Mouse (Mus musculus): Measurements from ENCODE around the gene Calr4. TPM values are rescaled to one million over a fixed set of nuclear protein-coding genes. Genes with fewer than 3 reads are reported as not detected.

Gene Calr4
- total and polyA plus RNA-seq, 2 experiments, result not detected

GRCm38 (mm10) chr4:109252199-109252598, 17.9 kb downstream of the Calr4 start:
- TF ChIP-seq POLR2A (IDR thresholded peaks at IDR 0.05; ENCODE audit: extremely low read depth, insufficient read depth, low read length), result no peak
- no peak for TF ChIP-seq CTCF (IDR thresholded peaks at IDR 0.05; ENCODE audit: low read depth, low read length)
- no peaks in the 10 kb centered on the region for H3K36me3 ChIP-seq (ENCODE audit: control insufficient read depth, insufficient read depth, low read length)
- H3K9ac ChIP-seq (ENCODE audit: low read depth, low read length), result no peak overlapping the region
- no peak overlapping the region for H3K4me3 ChIP-seq (ENCODE audit: insufficient read depth, low read depth, low read length)
- H3K27ac ChIP-seq (replicated peaks; ENCODE audit: insufficient read depth, low read depth, low read length), result no peak overlapping the region
- no peaks in the 10 kb centered on the region for H3K79me2 ChIP-seq (ENCODE audit: control insufficient read depth, insufficient read depth, low read length)
- DNase-seq (ENCODE audit: extremely low read depth, low read depth, low spot score), result no peak
- no peaks in the 10 kb centered on the region for H3K27me3 ChIP-seq (ENCODE audit: control insufficient read depth, insufficient read depth, low read length)
- WGBS, result 82% methylated on average over 4 of the region's 4 CpGs
- H3K4me1 ChIP-seq (ENCODE audit: control insufficient read depth, insufficient read depth, low read length), result no peaks in the 10 kb centered on the region

- no peaks in the 10 kb centered on the region for H3K27me3 ChIP-seq (ENCODE audit: control insufficient read depth, insufficient read depth, low read length)
- no peak for TF ChIP-seq POLR2A (IDR thresholded peaks at IDR 0.05; ENCODE audit: extremely low read depth, insufficient read depth, low read length)
- TF ChIP-seq CTCF (IDR thresholded peaks at IDR 0.05; ENCODE audit: low read depth, low read length), result no peak
- H3K27ac ChIP-seq (replicated peaks; ENCODE audit: insufficient read depth, low read depth, low read length), result no peak overlapping the region
- H3K4me3 ChIP-seq (ENCODE audit: insufficient read depth, low read depth, low read length), result no peak overlapping the region
- no peak overlapping the region for H3K9ac ChIP-seq (ENCODE audit: low read depth, low read length)
- WGBS, result 67% methylated on average over 11 of the region's 11 CpGs
- H3K36me3 ChIP-seq (ENCODE audit: control insufficient read depth, insufficient read depth, low read length), result no peaks in the 10 kb centered on the region
- no peak for DNase-seq (ENCODE audit: extremely low read depth, low read depth, low spot score)
- H3K4me1 ChIP-seq (ENCODE audit: control insufficient read depth, insufficient read depth, low read length), result no peaks in the 10 kb centered on the region
- no peaks in the 10 kb centered on the region for H3K79me2 ChIP-seq (ENCODE audit: control insufficient read depth, insufficient read depth, low read length)
Observed at GRCm38 (mm10) chr4:109253664-109254151, 19.4 kb downstream of the Calr4 start.

- H3K79me2 ChIP-seq (ENCODE audit: control insufficient read depth, insufficient read depth, low read length), result no peaks in the 10 kb centered on the region
Observed at GRCm38 (mm10) chr4:109254511-109254910, 20.2 kb downstream of the Calr4 start.

GRCm38 (mm10) chr4:109255321-109255720, 21.0 kb downstream of the Calr4 start:
- Histone ChIP-seq H3K27me3 (ENCODE audit: control insufficient read depth, insufficient read depth, low read length) (no peaks in the 10 kb centered on the region), H3K4me1 (ENCODE audit: control insufficient read depth, insufficient read depth, low read length) (no peaks in the 10 kb centered on the region), H3K27ac (replicated peaks; ENCODE audit: insufficient read depth, low read depth, low read length) (no peak overlapping the region), H3K36me3 (ENCODE audit: control insufficient read depth, insufficient read depth, low read length) (no peaks in the 10 kb centered on the region), H3K9ac (ENCODE audit: low read depth, low read length) (no peak overlapping the region), H3K79me2 (ENCODE audit: control insufficient read depth, insufficient read depth, low read length) (no peaks in the 10 kb centered on the region), H3K4me3 (ENCODE audit: insufficient read depth, low read depth, low read length) (no peak overlapping the region)
- 74% methylated on average over 2 of the region's 2 CpGs for WGBS
- TF ChIP-seq CTCF (IDR thresholded peaks at IDR 0.05; ENCODE audit: low read depth, low read length), result no peak
- TF ChIP-seq POLR2A (IDR thresholded peaks at IDR 0.05; ENCODE audit: extremely low read depth, insufficient read depth, low read length), result no peak
- DNase-seq (ENCODE audit: extremely low read depth, low read depth, low spot score), result no peak

More at GRCm38 (mm10) chr4:109254511-109254910, 20.2 kb downstream of the Calr4 start:
- Histone ChIP-seq H3K9ac (ENCODE audit: low read depth, low read length) (no peak overlapping the region), H3K27ac (replicated peaks; ENCODE audit: insufficient read depth, low read depth, low read length) (no peak overlapping the region), H3K36me3 (ENCODE audit: control insufficient read depth, insufficient read depth, low read length) (no peaks in the 10 kb centered on the region), H3K27me3 (ENCODE audit: control insufficient read depth, insufficient read depth, low read length) (no peaks in the 10 kb centered on the region), H3K4me3 (ENCODE audit: insufficient read depth, low read depth, low read length) (no peak overlapping the region), H3K4me1 (ENCODE audit: control insufficient read depth, insufficient read depth, low read length) (no peaks in the 10 kb centered on the region)
- no peak for DNase-seq (ENCODE audit: extremely low read depth, low read depth, low spot score)
- 72% methylated on average over 5 of the region's 5 CpGs for WGBS
- TF ChIP-seq POLR2A (IDR thresholded peaks at IDR 0.05; ENCODE audit: extremely low read depth, insufficient read depth, low read length), result no peak
- TF ChIP-seq CTCF (IDR thresholded peaks at IDR 0.05; ENCODE audit: low read depth, low read length), result no peak

- no peak overlapping the region for H3K4me3 ChIP-seq (ENCODE audit: insufficient read depth, low read depth, low read length)
- H3K27me3 ChIP-seq (ENCODE audit: control insufficient read depth, insufficient read depth, low read length), result no peaks in the 10 kb centered on the region
- no peaks in the 10 kb centered on the region for H3K4me1 ChIP-seq (ENCODE audit: control insufficient read depth, insufficient read depth, low read length)
- WGBS, result 88% methylated on average over 11 of the region's 11 CpGs
- H3K27ac ChIP-seq (replicated peaks; ENCODE audit: insufficient read depth, low read depth, low read length), result no peak overlapping the region
- TF ChIP-seq POLR2A (IDR thresholded peaks at IDR 0.05; ENCODE audit: extremely low read depth, insufficient read depth, low read length) (no peak), CTCF (IDR thresholded peaks at IDR 0.05; ENCODE audit: low read depth, low read length) (no peak)
- no peaks in the 10 kb centered on the region for H3K79me2 ChIP-seq (ENCODE audit: control insufficient read depth, insufficient read depth, low read length)
- H3K9ac ChIP-seq (ENCODE audit: low read depth, low read length), result no peak overlapping the region
- DNase-seq (ENCODE audit: extremely low read depth, low read depth, low spot score), result no peak
- no peaks in the 10 kb centered on the region for H3K36me3 ChIP-seq (ENCODE audit: control insufficient read depth, insufficient read depth, low read length)
Observed at GRCm38 (mm10) chr4:109255727-109256417, 21.6 kb downstream of the Calr4 start.

GRCm38 (mm10) chr4:109256791-109257190, 22.5 kb downstream of the Calr4 start:
- TF ChIP-seq POLR2A (IDR thresholded peaks at IDR 0.05; ENCODE audit: extremely low read depth, insufficient read depth, low read length) (no peak), CTCF (IDR thresholded peaks at IDR 0.05; ENCODE audit: low read depth, low read length) (no peak)
- no peak overlapping the region for H3K9ac ChIP-seq (ENCODE audit: low read depth, low read length)
- 89% methylated on average over 6 of the region's 6 CpGs for WGBS
- H3K79me2 ChIP-seq (ENCODE audit: control insufficient read depth, insufficient read depth, low read length), result no peaks in the 10 kb centered on the region
- no peaks in the 10 kb centered on the region for H3K4me1 ChIP-seq (ENCODE audit: control insufficient read depth, insufficient read depth, low read length)
- no peaks in the 10 kb centered on the region for H3K36me3 ChIP-seq (ENCODE audit: control insufficient read depth, insufficient read depth, low read length)
- no peak for DNase-seq (ENCODE audit: extremely low read depth, low read depth, low spot score)
- H3K27me3 ChIP-seq (ENCODE audit: control insufficient read depth, insufficient read depth, low read length), result no peaks in the 10 kb centered on the region
- no peak overlapping the region for H3K4me3 ChIP-seq (ENCODE audit: insufficient read depth, low read depth, low read length)
- no peak overlapping the region for H3K27ac ChIP-seq (replicated peaks; ENCODE audit: insufficient read depth, low read depth, low read length)
